Mouse (Mus musculus) stomach, postnatal 0 days (tissue): ENCODE results near the gene Iqch.

Experiments used
- CTCF ChIP-seq: IDR thresholded peaks from 2 replicates; pipeline ENCODE4 v1.5.1; 2016; ENCODE audit warnings: antibody characterized with exemption, low read depth, mild to moderate bottlenecking, moderate library complexity
- EP300 ChIP-seq: optimal IDR thresholded peaks from 2 replicates; pipeline ENCODE3; 2016; ENCODE audit warnings: antibody characterized with exemption

GRCm38 (mm10) chr9:63421096-63421736 is 181.1 kb downstream of the Iqch start:
- TF ChIP-seq CTCF = peak; percentile 51
- no peak for TF ChIP-seq EP300
